Mouse (Mus musculus) heart, embryonic 16.5 days (tissue): ENCODE data around the gene Sbpl. TPM values are rescaled to one million over a fixed set of nuclear protein-coding genes. Genes with fewer than 3 reads are reported as not detected.

Experiments used
- ATAC-seq: fragments of 200-750 bp; cut with Nextera tagmentation; replicated peaks from 2 replicates; pipeline ENCODE4 v1.8.0; 2017; ENCODE audit warnings: moderate number of reproducible peaks; ENCODE audit not compliant: insufficient read depth, low FRiP score; ENCODE audit errors: extremely low read depth
- H3K27ac ChIP-seq: fragments of 300-500 bp; sonication (generic); 2 replicates; pipeline ENCODE4 v1.5.1; 2014; ENCODE audit warnings: mild to moderate bottlenecking, low read length, control low read depth, moderate library complexity
- H3K27me3 ChIP-seq: fragments of 300-500 bp; sonication (generic); 2 replicates; pipeline ENCODE4 v1.6.1; 2014; ENCODE audit warnings: low read length, mixed read lengths; ENCODE audit not compliant: control insufficient read depth, insufficient read depth
- H3K36me3 ChIP-seq: fragments of 300-500 bp; sonication (generic); 2 replicates; pipeline ENCODE4 v1.6.1; 2014; ENCODE audit not compliant: control insufficient read depth, insufficient read depth
- H3K4me1 ChIP-seq: fragments of 300-500 bp; sonication (generic); 2 replicates; pipeline ENCODE4 v1.6.1; 2014; ENCODE audit warnings: low read length, mixed read lengths; ENCODE audit not compliant: control insufficient read depth, insufficient read depth
- H3K4me2 ChIP-seq: fragments of 300-500 bp; sonication (generic); 2 replicates; pipeline ENCODE4 v1.6.1; 2014; ENCODE audit warnings: low read depth, mild to moderate bottlenecking, control low read depth, low read length
- H3K4me3 ChIP-seq: fragments of 300-500 bp; sonication (generic); 2 replicates; pipeline ENCODE4 v1.5.1; 2014; ENCODE audit warnings: mild to moderate bottlenecking, control low read depth, low read length
- H3K9ac ChIP-seq: fragments of 300-500 bp; sonication (generic); 2 replicates; pipeline ENCODE4 v1.6.1; 2014; ENCODE audit warnings: low read length, control low read depth
- H3K9me3 ChIP-seq: fragments of 300-500 bp; sonication (generic); replicated peaks from 2 replicates; pipeline ENCODE4 v1.6.1; 2016; ENCODE audit warnings: low read length; ENCODE audit not compliant: control insufficient read depth
- WGBS: fragments of 180-500 bp; shearing (Covaris S2); extraction: QIAGEN DNeasy Blood & Tissue Kit; methylation state at CpG from one replicate; pipeline ENCODE4 v1.1.7; 2014; 5-methylcytosine and 5-hydroxymethylcytosine counted together
- polyA plus RNA-seq: library from polyadenylated mRNA; unstranded; fragments of >200 nt; fragmentation: Nextera tagmentation; extraction: Ambion mirVana; gene quantifications from 2 replicates; pipeline ENCODE4 v1.2.1, GENCODE M21; 2015

The Sbpl gene
- polyA plus RNA-seq = not detected in 2 replicates

- Histone ChIP-seq H3K27ac (no peak within 1 kb of the TSS), H3K27me3 (no peaks in the 10 kb centered on the region), H3K4me3 (no peak within 1 kb of the TSS), H3K36me3 (no peaks in the 10 kb centered on the region), H3K9ac (no peak within 1 kb of the TSS), H3K9me3 (no peaks in the 10 kb centered on the region), H3K4me2 (no peak within 1 kb of the TSS), H3K4me1 (no peaks in the 10 kb centered on the region)
- WGBS = 77% methylated on average over 5 of the region's 5 CpGs
- no peak for ATAC-seq
These were observed at the start of gene Sbpl for GRCm38 (mm10) chr17:23955174-23955573. TSS of gene Sbpl (minus strand) at chr17:23955274.

GRCm38 (mm10) chr17:24004071-24004665 lies 49.1 kb upstream of the Sbpl start:
- Histone ChIP-seq H3K36me3 (no peaks in the 10 kb centered on the region), H3K4me3 (no peak overlapping the region), H3K27ac (no peak overlapping the region), H3K4me1 (peaks cover 15% of the 10 kb centered on the region), H3K27me3 (0 out of 2 replicates have a peak, but pooled peaks cover 2% of the 10 kb centered on the region), H3K9ac (no peak overlapping the region), H3K4me2 (no peak overlapping the region), H3K9me3 (no peaks in the 10 kb centered on the region)
- WGBS = 83% methylated on average over 14 of the region's 14 CpGs
- ATAC-seq = no peak

- peaks cover 16% of the 10 kb centered on the region for H3K4me1 ChIP-seq
- H3K27ac ChIP-seq = peak overlapping the region; percentile 71
- H3K4me3 ChIP-seq = no peak overlapping the region
- no peak overlapping the region for H3K4me2 ChIP-seq
- H3K27me3 ChIP-seq = 0 out of 2 replicates have a peak, but pooled peaks cover 2% of the 10 kb centered on the region
- 21% methylated on average over 5 of the region's 5 CpGs for WGBS
- no peaks in the 10 kb centered on the region for H3K9me3 ChIP-seq
- peak; percentile 88 for ATAC-seq
- no peak overlapping the region for H3K9ac ChIP-seq
- no peaks in the 10 kb centered on the region for H3K36me3 ChIP-seq
These were observed 45.3 kb upstream of the Sbpl start for GRCm38 (mm10) chr17:24000404-24000803.

GRCm38 (mm10) chr17:23998383-23998782 lies 43.3 kb upstream of the Sbpl start:
- no peak overlapping the region for H3K9ac ChIP-seq
- no peaks in the 10 kb centered on the region for H3K9me3 ChIP-seq
- H3K36me3 ChIP-seq = no peaks in the 10 kb centered on the region
- ATAC-seq = no peak
- peaks cover 12% of the 10 kb centered on the region for H3K27me3 ChIP-seq
- H3K4me2 ChIP-seq = no peak overlapping the region
- no peak overlapping the region for H3K27ac ChIP-seq
- peaks cover 16% of the 10 kb centered on the region for H3K4me1 ChIP-seq
- H3K4me3 ChIP-seq = no peak overlapping the region
- WGBS = 54% methylated on average over 6 of the region's 6 CpGs

GRCm38 (mm10) chr17:23997901-23998300 lies 42.8 kb upstream of the Sbpl start, which contains the start of gene Prss22:
TSS of gene Prss22 (minus strand) at chr17:23998100.
- Histone ChIP-seq H3K4me2 (no peak within 1 kb of the TSS), H3K4me1 (peaks cover 16% of the 10 kb centered on the region), H3K36me3 (no peaks in the 10 kb centered on the region), H3K27ac (no peak within 1 kb of the TSS), H3K4me3 (no peak within 1 kb of the TSS), H3K9ac (no peak within 1 kb of the TSS), H3K27me3 (peaks cover 12% of the 10 kb centered on the region), H3K9me3 (no peaks in the 10 kb centered on the region)
- WGBS = 63% methylated on average over 2 of the region's 2 CpGs
- ATAC-seq = no peak

GRCm38 (mm10) chr17:23995421-23995820 lies 40.3 kb upstream of the Sbpl start:
- Histone ChIP-seq H3K9me3 (no peaks in the 10 kb centered on the region), H3K9ac (no peak overlapping the region), H3K4me1 (peaks cover 13% of the 10 kb centered on the region), H3K36me3 (no peaks in the 10 kb centered on the region), H3K27me3 (peaks cover 14% of the 10 kb centered on the region), H3K4me2 (no peak overlapping the region), H3K4me3 (no peak overlapping the region), H3K27ac (no peak overlapping the region)
- no peak for ATAC-seq
- WGBS = 31% methylated on average over 1 of the region's 1 CpGs

- H3K36me3 ChIP-seq = no peaks in the 10 kb centered on the region
- no peak overlapping the region for H3K27ac ChIP-seq
- no peak overlapping the region for H3K4me2 ChIP-seq
- H3K9ac ChIP-seq = no peak overlapping the region
- H3K4me3 ChIP-seq = no peak overlapping the region
- H3K4me1 ChIP-seq = peaks cover 5% of the 10 kb centered on the region
- H3K9me3 ChIP-seq = no peaks in the 10 kb centered on the region
- no peak for ATAC-seq
- H3K27me3 ChIP-seq = peaks cover 21% of the 10 kb centered on the region
- 70% methylated on average over 7 of the region's 7 CpGs for WGBS
These were observed 39.6 kb upstream of the Sbpl start for GRCm38 (mm10) chr17:23994667-23995066.

GRCm38 (mm10) chr17:23993559-23994428 lies 38.7 kb upstream of the Sbpl start:
- H3K9ac ChIP-seq = peak overlapping the region; percentile 43
- peak; percentile 56; the same call in 1 of the 2 replicates for ATAC-seq
- peaks cover 21% of the 10 kb centered on the region for H3K27me3 ChIP-seq
- H3K4me1 ChIP-seq = no peaks in the 10 kb centered on the region
- WGBS = 15% methylated on average over 31 of the region's 31 CpGs
- peak overlapping the region; percentile 1; the same call in 1 of the 2 replicates for H3K4me3 ChIP-seq
- no peaks in the 10 kb centered on the region for H3K36me3 ChIP-seq
- H3K4me2 ChIP-seq = peak overlapping the region; percentile 53
- no peak overlapping the region for H3K27ac ChIP-seq
- H3K9me3 ChIP-seq = no peaks in the 10 kb centered on the region
